Mouse (Mus musculus) small intestine, adult 2 months (tissue): ENCODE data around the gene Rplp2.

Experiments
- CTCF ChIP-seq: fragments of 200-500 bp; IDR thresholded peaks from 2 replicates; pipeline ENCODE4 v1.5.1; 2012; ENCODE audit warnings: low read depth, mild to moderate bottlenecking, control low read depth, inconsistent platforms, low read length, moderate library complexity, mixed read lengths; ENCODE audit not compliant: insufficient replicate concordance, insufficient read length; ENCODE audit errors: extremely low read depth
- POLR2A ChIP-seq: fragments of 200-500 bp; IDR thresholded peaks from 2 replicates; pipeline ENCODE4 v1.6.1; 2012; ENCODE audit warnings: low read depth, mild to moderate bottlenecking, control low read depth, inconsistent platforms, low read length, moderate library complexity

DNA sequence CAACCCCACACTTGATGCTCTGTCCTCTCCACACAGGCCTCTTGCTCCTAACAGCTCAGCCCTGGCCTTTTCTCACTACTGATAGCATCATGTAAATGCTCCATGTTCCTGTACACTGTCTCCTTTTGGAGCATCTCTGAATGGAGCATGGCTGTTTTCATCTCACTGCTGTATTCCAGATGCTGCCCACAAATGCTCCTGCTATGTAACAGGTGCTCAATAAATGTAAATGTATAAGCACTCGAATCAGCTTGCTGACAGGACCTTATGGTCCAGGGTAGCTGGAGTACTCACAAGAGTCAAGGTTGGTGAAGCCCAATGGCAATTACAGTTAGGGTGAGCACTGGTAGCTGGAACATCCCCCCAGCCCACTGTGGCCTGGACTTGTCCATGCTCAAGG lies 24.1 kb downstream of the Rplp2 start:
- TF ChIP-seq CTCF (no peak), POLR2A (no peak)
